Mouse (Mus musculus) liver, embryonic 15.5 days (tissue): ENCODE results near the gene Rorc. TPM values are rescaled to one million over a fixed set of nuclear protein-coding genes. Genes with fewer than 3 reads are reported as not detected.
A peak's percentile ranks its signal among the peaks of the same experiment; 100 is the strongest.

ENCODE experiments used
- ATAC-seq: fragments of 200-750 bp; cut with Nextera tagmentation; 2 replicates; pipeline ENCODE4 v1.8.0; 2017; ENCODE audit warnings: moderate number of reproducible peaks, mild to moderate bottlenecking, moderate library complexity; ENCODE audit not compliant: insufficient read depth
- H3K27ac ChIP-seq: fragments of 300-500 bp; sonication (generic); replicated peaks from 2 replicates; pipeline ENCODE4 v1.5.1; 2015; ENCODE audit warnings: mild to moderate bottlenecking, inconsistent platforms
- H3K27me3 ChIP-seq: fragments of 300-500 bp; sonication (generic); 2 replicates; pipeline ENCODE4 v1.6.1; 2015; ENCODE audit warnings: mild to moderate bottlenecking, inconsistent platforms
- H3K36me3 ChIP-seq: fragments of 300-500 bp; sonication (generic); replicated peaks from 2 replicates; pipeline ENCODE4 v1.6.1; 2015; ENCODE audit warnings: moderate library complexity, mild to moderate bottlenecking, inconsistent platforms
- H3K4me1 ChIP-seq: fragments of 300-500 bp; sonication (generic); replicated peaks from 2 replicates; pipeline ENCODE4 v1.6.1; 2015; ENCODE audit warnings: inconsistent platforms
- H3K4me2 ChIP-seq: fragments of 300-500 bp; sonication (generic); 2 replicates; pipeline ENCODE4 v1.6.1; 2015; ENCODE audit warnings: moderate library complexity, mild to moderate bottlenecking, inconsistent platforms
- H3K4me3 ChIP-seq: fragments of 300-500 bp; sonication (generic); replicated peaks from 2 replicates; pipeline ENCODE4 v1.5.1; 2015; ENCODE audit warnings: mild to moderate bottlenecking, inconsistent platforms
- H3K9ac ChIP-seq: fragments of 300-500 bp; sonication (generic); 2 replicates; pipeline ENCODE4 v1.6.1; 2015; ENCODE audit warnings: moderate library complexity, mild to moderate bottlenecking, inconsistent platforms
- H3K9me3 ChIP-seq: fragments of 300-500 bp; sonication (generic); replicated peaks from 2 replicates; pipeline ENCODE4 v1.6.1; 2016; ENCODE audit warnings: inconsistent platforms
- WGBS: fragments of 180-500 bp; shearing (Covaris S2); methylation state at CpG from one replicate; pipeline ENCODE4 v1.1.7; 2015; ENCODE audit warnings: mixed read lengths; ENCODE audit not compliant: insufficient replicate concordance; 5-methylcytosine and 5-hydroxymethylcytosine counted together
- polyA plus RNA-seq: library from polyadenylated mRNA; unstranded; fragments of >200 nt; fragmentation: Nextera tagmentation; extraction: Ambion mirVana; gene quantifications from 2 replicates; pipeline ENCODE4 v1.2.1, GENCODE M21; 2015

Rorc gene
- polyA plus RNA-seq, 1 experiment from 2014 or later = 1.1 TPM

DNA sequence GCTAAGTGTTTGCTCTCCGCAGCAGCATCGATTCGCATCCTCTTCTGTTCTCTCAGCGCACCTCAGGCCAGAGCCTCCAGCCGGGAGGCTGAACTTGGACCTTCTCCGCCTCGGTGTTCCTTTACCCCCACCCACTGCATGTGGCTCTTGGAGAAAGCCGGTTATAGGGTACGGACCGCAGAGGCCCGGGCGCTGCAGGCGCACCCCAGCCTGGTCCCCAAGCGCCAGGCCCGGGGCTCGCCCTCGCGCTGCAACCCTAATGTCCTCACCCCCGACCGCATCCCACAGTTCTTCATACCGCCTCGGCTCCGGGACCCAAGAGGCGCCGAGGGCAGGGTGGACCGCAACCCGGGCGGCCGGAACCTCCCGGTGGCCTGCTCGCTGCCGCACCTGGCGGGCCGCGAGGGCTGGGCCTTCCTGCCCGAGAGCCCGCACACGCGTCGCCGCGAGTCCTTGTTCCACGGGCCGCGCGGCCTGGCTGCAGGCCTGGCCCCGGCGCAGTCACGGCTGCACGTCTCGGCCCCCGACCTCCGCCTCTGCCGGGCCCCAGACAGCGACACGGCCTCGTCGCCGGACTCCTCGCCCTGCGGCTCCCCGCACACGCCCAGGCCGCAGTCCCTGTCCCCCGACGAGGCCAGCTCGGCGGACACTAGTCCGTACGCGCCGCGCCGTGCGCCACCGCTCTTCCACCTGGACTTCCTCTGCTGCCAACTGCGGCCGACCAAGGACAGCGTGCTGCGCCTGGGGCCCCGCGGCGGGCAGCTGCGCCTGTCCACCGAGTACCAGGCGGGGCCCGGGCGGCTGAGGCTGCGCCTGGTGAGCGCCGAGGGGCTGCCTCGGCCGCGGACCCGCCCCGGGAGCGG lies 9.1 kb upstream of the Rorc start:
- Histone ChIP-seq H3K9ac (0 out of 2 replicates have a peak overlapping the region, but pooled peaks have one; percentile 27), H3K4me3 (peak overlapping the region; percentile 43), H3K9me3 (no peaks in the 10 kb centered on the region), H3K4me2 (peak overlapping the region; percentile 66), H3K4me1 (no peaks in the 10 kb centered on the region), H3K27me3 (peaks cover 57% of the 10 kb centered on the region), H3K27ac (no peak overlapping the region), H3K36me3 (no peaks in the 10 kb centered on the region)
- WGBS = 6% methylated on average over 97 of the region's 97 CpGs
- ATAC-seq = no peak

DNA sequence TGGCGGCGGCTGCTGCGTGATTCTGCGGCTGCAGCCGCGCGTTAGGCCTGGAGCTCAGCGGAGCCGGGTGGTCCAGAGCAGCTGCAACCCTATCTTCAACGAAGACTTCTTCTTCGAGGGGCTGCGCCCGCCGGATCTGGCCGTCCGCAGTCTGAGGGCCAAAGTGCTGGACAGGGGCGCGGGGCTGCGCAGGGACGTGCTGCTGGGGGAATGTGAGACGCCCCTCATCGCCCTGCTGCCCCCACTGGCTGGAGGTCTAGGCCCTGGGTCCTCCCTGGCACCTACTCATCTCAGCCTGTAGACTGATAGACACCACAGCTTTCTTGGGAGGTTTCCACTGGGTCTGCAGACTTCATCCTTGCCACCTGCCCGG lies 8.5 kb upstream of the Rorc start:
- no peaks in the 10 kb centered on the region for H3K9me3 ChIP-seq
- H3K9ac ChIP-seq = no peak overlapping the region
- 5% methylated on average over 23 of the region's 23 CpGs for WGBS
- no peaks in the 10 kb centered on the region for H3K36me3 ChIP-seq
- peaks cover 57% of the 10 kb centered on the region for H3K27me3 ChIP-seq
- no peak overlapping the region for H3K27ac ChIP-seq
- peak overlapping the region; percentile 66 for H3K4me2 ChIP-seq
- peak overlapping the region; percentile 43 for H3K4me3 ChIP-seq
- H3K4me1 ChIP-seq = no peaks in the 10 kb centered on the region
- ATAC-seq = no peak

DNA sequence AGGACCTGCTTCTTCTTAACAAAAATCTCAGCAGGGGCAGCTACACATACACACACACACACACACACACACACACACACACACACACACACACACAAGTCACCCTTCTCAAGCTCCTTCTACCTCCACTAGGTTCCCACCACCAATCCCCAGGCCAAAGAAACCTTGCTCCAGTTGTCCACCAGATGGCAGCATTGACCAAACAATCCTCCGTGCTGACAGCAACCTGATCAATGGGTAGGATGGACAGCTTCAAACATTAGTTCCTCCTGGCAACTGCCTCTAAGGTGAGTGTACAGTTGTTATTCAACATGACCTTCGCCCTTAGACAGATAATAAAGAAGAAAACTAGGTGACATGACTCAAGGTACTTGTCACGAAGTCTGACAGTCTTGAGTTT lies 5.8 kb upstream of the Rorc start:
- WGBS = 17% methylated on average over 3 of the region's 3 CpGs
- no peaks in the 10 kb centered on the region for H3K9me3 ChIP-seq
- no peak overlapping the region for H3K9ac ChIP-seq
- no peak overlapping the region for H3K4me3 ChIP-seq
- H3K4me2 ChIP-seq = no peak overlapping the region
- ATAC-seq = no peak
- no peaks in the 10 kb centered on the region for H3K36me3 ChIP-seq
- H3K27ac ChIP-seq = no peak overlapping the region
- no peaks in the 10 kb centered on the region for H3K4me1 ChIP-seq
- peaks cover 47% of the 10 kb centered on the region for H3K27me3 ChIP-seq

DNA sequence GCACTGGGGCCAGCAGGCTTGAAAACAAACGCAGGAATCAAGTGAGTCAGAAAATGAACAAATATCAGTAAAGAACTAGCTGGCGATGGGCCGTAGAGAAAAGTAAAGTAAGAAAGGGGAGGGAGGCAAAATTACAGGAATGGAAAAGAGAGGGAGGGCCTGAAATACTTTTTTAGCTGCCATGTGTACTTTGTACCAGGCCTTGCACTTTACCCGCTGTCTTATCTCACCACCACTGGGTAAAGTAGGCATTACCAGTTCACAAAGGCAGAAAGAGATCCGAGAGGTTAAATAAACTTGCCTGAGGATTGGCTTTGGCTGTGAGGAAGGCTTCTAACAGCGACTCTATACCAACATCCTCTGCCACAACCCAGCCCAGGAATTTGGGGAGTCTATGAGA lies 5.1 kb upstream of the Rorc start:
- WGBS = 64% methylated on average over 6 of the region's 6 CpGs
- no peak for ATAC-seq
- no peak overlapping the region for H3K4me3 ChIP-seq
- no peaks in the 10 kb centered on the region for H3K9me3 ChIP-seq
- no peaks in the 10 kb centered on the region for H3K36me3 ChIP-seq
- H3K9ac ChIP-seq = no peak overlapping the region
- no peaks in the 10 kb centered on the region for H3K4me1 ChIP-seq
- no peak overlapping the region for H3K27ac ChIP-seq
- H3K27me3 ChIP-seq = peaks cover 40% of the 10 kb centered on the region
- H3K4me2 ChIP-seq = no peak overlapping the region

DNA sequence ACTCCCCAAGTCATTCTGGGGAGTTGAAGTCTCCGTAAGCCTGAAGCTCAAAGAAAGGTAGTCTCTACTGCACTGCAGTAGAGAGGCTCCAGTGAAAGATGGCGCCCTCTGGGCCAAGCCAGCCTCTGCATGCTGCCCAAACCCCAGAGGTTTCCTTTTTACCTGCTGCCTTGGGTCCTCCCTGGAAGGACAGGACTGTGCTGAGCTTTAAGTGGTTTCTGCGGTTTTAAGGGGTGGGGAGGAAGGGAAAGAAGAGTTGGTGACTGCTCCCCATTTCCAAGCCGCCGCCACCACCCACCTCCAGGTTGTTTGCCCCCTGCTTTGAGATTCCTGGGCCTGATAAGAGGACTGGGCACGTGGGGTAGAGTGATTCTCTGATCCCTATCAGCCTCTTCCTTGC lies 4.0 kb upstream of the Rorc start:
- Histone ChIP-seq H3K4me2 (no peak overlapping the region), H3K4me3 (no peak overlapping the region), H3K9me3 (no peaks in the 10 kb centered on the region), H3K27ac (no peak overlapping the region), H3K27me3 (peaks cover 29% of the 10 kb centered on the region), H3K36me3 (no peaks in the 10 kb centered on the region), H3K9ac (no peak overlapping the region), H3K4me1 (no peaks in the 10 kb centered on the region)
- ATAC-seq = no peak
- WGBS = 44% methylated on average over 6 of the region's 6 CpGs

DNA sequence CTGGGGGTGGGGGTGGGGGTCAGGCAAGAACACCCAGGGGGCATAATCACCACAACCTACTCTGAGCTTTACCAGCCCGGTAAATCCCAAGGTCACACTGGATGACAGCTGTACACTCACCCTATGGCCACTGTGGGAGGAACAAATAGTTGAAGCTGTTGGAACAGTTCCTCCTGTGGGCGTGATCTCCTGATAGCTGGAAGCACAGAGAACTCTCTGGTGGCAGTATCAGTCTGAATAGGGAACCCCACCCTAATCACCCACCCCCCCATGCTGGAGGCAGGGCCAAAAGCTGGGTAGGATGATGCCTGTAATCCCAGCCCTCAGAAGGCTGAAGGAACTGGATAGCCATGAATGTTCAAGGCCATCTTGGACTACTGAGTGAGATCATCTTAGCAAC lies 2.9 kb upstream of the Rorc start:
- ATAC-seq = no peak
- Histone ChIP-seq H3K4me2 (no peak overlapping the region), H3K9me3 (no peaks in the 10 kb centered on the region), H3K4me3 (no peak overlapping the region), H3K4me1 (0 out of 2 replicates have a peak, but pooled peaks cover 2% of the 10 kb centered on the region), H3K27me3 (peaks cover 18% of the 10 kb centered on the region), H3K9ac (no peak overlapping the region), H3K27ac (no peak overlapping the region), H3K36me3 (no peaks in the 10 kb centered on the region)
- WGBS = 39% methylated on average over 2 of the region's 2 CpGs

DNA sequence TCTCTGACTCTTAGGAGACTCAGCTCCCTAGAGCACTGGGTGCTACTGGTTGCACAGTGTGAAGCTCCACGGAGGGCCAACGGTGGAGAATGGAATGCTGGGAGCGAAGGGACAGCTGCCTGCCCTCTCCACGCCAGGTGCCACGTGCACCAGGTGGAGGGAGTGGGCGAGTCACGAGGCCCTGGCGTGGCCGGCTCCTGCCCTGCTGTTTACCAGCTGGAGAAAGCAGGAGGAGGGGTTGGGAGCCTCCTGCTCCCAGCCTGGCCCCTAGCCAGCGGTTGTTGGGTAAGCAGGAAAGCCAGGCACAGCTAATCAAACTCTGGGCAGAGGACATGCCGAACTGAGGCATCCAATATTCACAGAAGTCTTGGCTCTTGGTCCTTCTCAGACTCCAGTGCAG lies 957 bp upstream of the Rorc start:
- no peaks in the 10 kb centered on the region for H3K9me3 ChIP-seq
- no peaks in the 10 kb centered on the region for H3K36me3 ChIP-seq
- peaks cover 3% of the 10 kb centered on the region; the same call in 1 of the 2 replicates for H3K27me3 ChIP-seq
- peak; percentile 73 for ATAC-seq
- 0 out of 2 replicates have a peak, but pooled peaks cover 2% of the 10 kb centered on the region for H3K4me1 ChIP-seq
- 0 out of 2 replicates have a peak overlapping the region, but pooled peaks have one; percentile 29 for H3K27ac ChIP-seq
- no peak overlapping the region; the same call in 1 of the 2 replicates for H3K4me2 ChIP-seq
- no peak overlapping the region for H3K4me3 ChIP-seq
- WGBS = 21% methylated on average over 11 of the region's 11 CpGs
- no peak overlapping the region for H3K9ac ChIP-seq

DNA sequence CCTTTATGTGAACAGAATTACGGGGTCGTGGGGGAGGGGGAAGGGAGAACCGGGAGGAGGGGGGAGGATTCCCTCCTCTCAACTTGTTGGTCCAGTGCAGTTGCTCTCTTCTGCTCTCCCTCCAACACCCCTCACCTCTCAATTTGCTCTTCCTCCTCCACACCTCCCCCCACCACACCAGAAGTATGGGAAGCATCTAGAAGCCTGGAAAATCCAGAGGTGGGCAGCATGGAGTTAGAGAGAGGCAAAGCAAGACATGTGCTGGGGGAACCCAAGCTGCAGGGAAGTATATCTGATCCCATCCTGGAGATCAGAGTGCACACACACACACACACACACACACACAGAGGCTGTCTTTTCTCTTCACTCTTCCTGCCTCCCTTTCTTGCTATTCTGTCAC lies 556 bp upstream of the Rorc start:
- H3K4me2 ChIP-seq = no peak overlapping the region
- H3K27ac ChIP-seq = 0 out of 2 replicates have a peak overlapping the region, but pooled peaks have one; percentile 29

DNA sequence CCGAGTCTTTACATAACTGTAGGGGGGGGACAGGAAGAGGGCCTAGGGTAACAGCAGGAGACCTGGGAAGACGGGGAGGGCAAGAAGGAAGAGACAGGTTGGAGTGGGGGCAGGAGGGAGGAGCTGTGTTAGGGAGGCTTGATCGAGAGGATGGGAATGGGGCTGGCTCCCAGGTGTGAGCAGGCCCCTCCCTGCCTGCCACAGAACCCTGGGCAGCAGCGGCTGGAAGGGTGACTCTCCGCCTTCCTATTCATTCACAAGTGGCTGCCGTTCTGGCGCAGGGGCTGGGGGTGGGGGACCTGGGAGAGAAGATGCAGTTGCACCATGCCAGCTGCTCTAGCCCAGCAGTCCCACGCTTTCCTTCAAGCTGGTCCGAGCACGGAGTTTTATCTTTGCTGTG lies 496 bp downstream of the Rorc start:
- H3K27me3 ChIP-seq = peaks cover 3% of the 10 kb centered on the region; the same call in 1 of the 2 replicates
- H3K4me1 ChIP-seq = 0 out of 2 replicates have a peak, but pooled peaks cover 2% of the 10 kb centered on the region
- no peak overlapping the region for H3K27ac ChIP-seq
- peak overlapping the region; percentile 33; the same call in 1 of the 2 replicates for H3K4me2 ChIP-seq
- no peaks in the 10 kb centered on the region for H3K9me3 ChIP-seq
- H3K36me3 ChIP-seq = no peaks in the 10 kb centered on the region
- ATAC-seq = no peak
- no peak overlapping the region for H3K9ac ChIP-seq
- peak overlapping the region; percentile 17; the same call in 1 of the 2 replicates for H3K4me3 ChIP-seq
- WGBS = 10% methylated on average over 10 of the region's 10 CpGs

More for the DNA sequence above, 556 bp upstream of the Rorc start:
- Histone ChIP-seq H3K9me3 (no peaks in the 10 kb centered on the region), H3K27me3 (peaks cover 3% of the 10 kb centered on the region; the same call in 1 of the 2 replicates), H3K4me3 (no peak overlapping the region), H3K4me1 (0 out of 2 replicates have a peak, but pooled peaks cover 2% of the 10 kb centered on the region), H3K9ac (no peak overlapping the region), H3K36me3 (no peaks in the 10 kb centered on the region)
- no peak for ATAC-seq
- WGBS = 6% methylated on average over 3 of the region's 3 CpGs

DNA sequence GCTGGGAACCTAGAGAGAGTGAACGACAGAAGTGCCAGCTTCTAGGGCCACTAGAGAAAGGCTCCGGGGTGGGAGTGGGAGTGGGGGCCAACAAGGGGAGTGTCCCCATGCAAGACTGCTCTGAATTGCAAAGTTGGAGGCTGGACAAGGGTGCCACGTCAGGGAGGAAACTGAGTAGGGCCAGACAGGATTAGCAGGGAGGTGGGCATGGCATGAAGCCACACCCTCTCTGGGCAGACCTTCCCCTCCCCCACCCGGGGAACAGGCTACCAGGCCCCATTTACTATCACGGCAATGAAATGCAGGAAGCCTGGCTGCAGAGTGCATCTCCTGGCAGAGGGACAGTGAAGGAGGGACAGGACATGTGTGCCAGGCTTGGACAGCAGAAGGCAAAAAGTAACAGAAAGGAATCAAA lies 1.0 kb downstream of the Rorc start:
- Histone ChIP-seq H3K4me2 (no peak overlapping the region), H3K4me1 (0 out of 2 replicates have a peak, but pooled peaks cover 2% of the 10 kb centered on the region), H3K27me3 (peaks cover 3% of the 10 kb centered on the region; the same call in 1 of the 2 replicates), H3K36me3 (no peaks in the 10 kb centered on the region), H3K4me3 (no peak overlapping the region), H3K9me3 (no peaks in the 10 kb centered on the region), H3K9ac (no peak overlapping the region), H3K27ac (no peak overlapping the region)
- 4% methylated on average over 5 of the region's 5 CpGs for WGBS
- ATAC-seq = no peak

DNA sequence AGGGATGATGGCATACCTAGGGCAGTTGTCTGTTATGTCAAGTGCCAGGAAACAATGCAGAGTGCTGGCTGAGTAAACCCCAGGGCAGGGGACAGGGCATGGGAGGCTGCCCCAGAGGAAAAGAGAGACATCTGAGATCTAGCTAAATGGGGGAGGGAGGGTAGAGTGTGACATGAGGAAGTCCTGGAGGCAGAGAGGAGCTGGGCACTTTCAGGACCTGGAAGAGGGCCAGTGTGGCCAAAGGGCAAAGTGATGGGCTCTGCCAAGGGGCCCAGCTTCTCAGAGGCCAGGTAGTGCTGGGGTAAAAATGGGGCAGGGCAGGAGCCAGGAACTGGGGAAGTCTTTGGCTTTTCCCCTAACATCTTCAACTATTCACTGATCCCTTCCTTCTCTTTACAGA lies 2.0 kb downstream of the Rorc start:
- H3K27me3 ChIP-seq = peaks cover 3% of the 10 kb centered on the region; the same call in 1 of the 2 replicates
- H3K27ac ChIP-seq = no peak overlapping the region
- no peaks in the 10 kb centered on the region for H3K9me3 ChIP-seq
- no peak overlapping the region for H3K9ac ChIP-seq
- ATAC-seq = no peak
- no peaks in the 10 kb centered on the region for H3K36me3 ChIP-seq
- H3K4me1 ChIP-seq = 0 out of 2 replicates have a peak, but pooled peaks cover 2% of the 10 kb centered on the region
- H3K4me3 ChIP-seq = no peak overlapping the region
- no peak overlapping the region for H3K4me2 ChIP-seq
